Mouse (Mus musculus): ENCODE data around the gene Filip1l.

The Filip1l gene

GRCm38 (mm10) chr16:57352751-57353150, at the start of gene Filip1l:
Gene Filip1l, plus strand, starts transcription at chr16:57353093.
- no peak for DNase-seq (ENCODE audit: low read depth, low spot score)

GRCm38 (mm10) chr16:57303716-57304115, 49.2 kb upstream of the Filip1l start:
- DNase-seq (ENCODE audit: low read depth, low spot score) = no peak

- DNase-seq (ENCODE audit: low read depth, low spot score) = no peak
Measured at GRCm38 (mm10) chr16:57305463-57305862, 47.4 kb upstream of the Filip1l start.

GRCm38 (mm10) chr16:57312130-57312529, 40.8 kb upstream of the Filip1l start:
- DNase-seq (ENCODE audit: low read depth, low spot score) = no peak

- DNase-seq (ENCODE audit: low read depth, low spot score) = no peak
Measured at GRCm38 (mm10) chr16:57313487-57313886, 39.4 kb upstream of the Filip1l start.

GRCm38 (mm10) chr16:57314236-57314635, 38.7 kb upstream of the Filip1l start:
- DNase-seq (ENCODE audit: low read depth, low spot score) = no peak

GRCm38 (mm10) chr16:57315026-57315425, 37.9 kb upstream of the Filip1l start:
- DNase-seq (ENCODE audit: low read depth, low spot score) = no peak

GRCm38 (mm10) chr16:57317127-57317526, 35.8 kb upstream of the Filip1l start:
- no peak for DNase-seq (ENCODE audit: low read depth, low spot score)

GRCm38 (mm10) chr16:57317882-57318636, 34.8 kb upstream of the Filip1l start:
- peak; percentile 61 for DNase-seq (ENCODE audit: low read depth, low spot score)

- no peak for DNase-seq (ENCODE audit: low read depth, low spot score)
Measured at GRCm38 (mm10) chr16:57318637-57319125, 34.2 kb upstream of the Filip1l start.

GRCm38 (mm10) chr16:57319284-57320124, 33.4 kb upstream of the Filip1l start:
- DNase-seq (ENCODE audit: low read depth, low spot score) = peak; percentile 64

GRCm38 (mm10) chr16:57326996-57327395, 25.9 kb upstream of the Filip1l start:
- DNase-seq (ENCODE audit: low read depth, low spot score) = no peak

GRCm38 (mm10) chr16:57329028-57329427, 23.9 kb upstream of the Filip1l start:
- DNase-seq (ENCODE audit: low read depth, low spot score) = no peak

GRCm38 (mm10) chr16:57330111-57330510, 22.8 kb upstream of the Filip1l start:
- no peak for DNase-seq (ENCODE audit: low read depth, low spot score)

GRCm38 (mm10) chr16:57332301-57332700, 20.6 kb upstream of the Filip1l start:
- DNase-seq (ENCODE audit: low read depth, low spot score) = no peak

- DNase-seq (ENCODE audit: low read depth, low spot score) = peak; percentile 43
Measured at GRCm38 (mm10) chr16:57336770-57337423, 16.0 kb upstream of the Filip1l start.

GRCm38 (mm10) chr16:57339765-57340612, 12.9 kb upstream of the Filip1l start:
- no peak for DNase-seq (ENCODE audit: low read depth, low spot score)

- no peak for DNase-seq (ENCODE audit: low read depth, low spot score)
Measured at GRCm38 (mm10) chr16:57340613-57340898, 12.3 kb upstream of the Filip1l start.

- no peak for DNase-seq (ENCODE audit: low read depth, low spot score)
Measured at GRCm38 (mm10) chr16:57346258-57346657, 6.6 kb upstream of the Filip1l start.

- DNase-seq (ENCODE audit: low read depth, low spot score) = no peak
Measured at GRCm38 (mm10) chr16:57349039-57349438, 3.9 kb upstream of the Filip1l start.

GRCm38 (mm10) chr16:57349689-57350088, 3.2 kb upstream of the Filip1l start:
- DNase-seq (ENCODE audit: low read depth, low spot score) = no peak
